Mouse (Mus musculus) heart, postnatal 0 days (tissue): ENCODE results near the gene Ptprm. TPM values are rescaled to one million over a fixed set of nuclear protein-coding genes. Genes with fewer than 3 reads are reported as not detected.

Source experiments
- ATAC-seq: fragments of 200-750 bp; cut with Nextera tagmentation; 2 replicates; pipeline ENCODE4 v1.8.0; 2017; ENCODE audit warnings: low read depth, moderate number of reproducible peaks, moderate library complexity; ENCODE audit not compliant: insufficient read depth
- DNase-seq: peaks from one replicate; pipeline ENCODE4 v3.0.0-alpha.2; 2016; ENCODE audit warnings: low spot score
- H3K27ac ChIP-seq: fragments of 300-500 bp; sonication (generic); 2 replicates; pipeline ENCODE4 v1.5.1; 2014; ENCODE audit warnings: low read depth, mild to moderate bottlenecking
- H3K27me3 ChIP-seq: fragments of 300-500 bp; sonication (generic); 2 replicates; pipeline ENCODE4 v1.6.1; 2014; ENCODE audit warnings: low read length, mixed read lengths; ENCODE audit not compliant: control insufficient read depth, insufficient read depth
- H3K36me3 ChIP-seq: fragments of 300-500 bp; sonication (generic); replicated peaks from 2 replicates; pipeline ENCODE4 v1.6.1; 2014; ENCODE audit warnings: low read length, mixed read lengths; ENCODE audit not compliant: control insufficient read depth, insufficient read depth
- H3K4me1 ChIP-seq: fragments of 300-500 bp; sonication (generic); 2 replicates; pipeline ENCODE4 v1.6.1; 2014; ENCODE audit warnings: antibody characterized with exemption; ENCODE audit not compliant: control insufficient read depth, insufficient read depth
- H3K4me2 ChIP-seq: fragments of 300-500 bp; sonication (generic); 2 replicates; pipeline ENCODE4 v1.6.1; 2014; ENCODE audit warnings: low read depth, mild to moderate bottlenecking, low read length, moderate library complexity
- H3K4me3 ChIP-seq: fragments of 300-500 bp; sonication (generic); 2 replicates; pipeline ENCODE4 v1.5.1; 2014; ENCODE audit warnings: low read depth, low read length
- H3K9ac ChIP-seq: fragments of 300-500 bp; sonication (generic); replicated peaks from 2 replicates; pipeline ENCODE4 v1.6.1; 2014; ENCODE audit warnings: low read depth, low read length, mixed read lengths
- H3K9me3 ChIP-seq: fragments of 300-500 bp; sonication (generic); replicated peaks from 2 replicates; pipeline ENCODE4 v1.6.1; 2016; ENCODE audit warnings: low read length; ENCODE audit not compliant: control insufficient read depth
- CTCF ChIP-seq: IDR thresholded peaks from 2 replicates; pipeline ENCODE4 v1.5.1; 2016; ENCODE audit warnings: antibody characterized with exemption, control low read depth, low read depth
- EP300 ChIP-seq: IDR thresholded peaks from 2 replicates; pipeline ENCODE4 v1.6.1; 2016; ENCODE audit warnings: antibody characterized with exemption, low read depth
- WGBS: fragments of 180-500 bp; shearing (Covaris S2); extraction: QIAGEN DNeasy Blood & Tissue Kit; methylation state at CpG from one replicate; pipeline ENCODE4 v1.1.7; 2014; 5-methylcytosine and 5-hydroxymethylcytosine counted together
- polyA plus RNA-seq: library from polyadenylated mRNA; unstranded; fragments of >200 nt; fragmentation: Nextera tagmentation; extraction: Ambion mirVana; gene quantifications from 2 replicates; pipeline ENCODE4 v1.2.1, GENCODE M21; 2015
- total RNA-seq: library from RNA; depleted of rRNA; stranded (reverse); fragments of >200 nt; gene quantifications from 2 replicates; pipeline ENCODE4 v1.2.3, GENCODE M21; 2014; ENCODE audit warnings: low replicate concordance

The Ptprm gene
- total and polyA plus RNA-seq, 2 experiments from 2014 or later = 11.9 to 48.0 TPM

GRCm38 (mm10) chr17:66912533-66912932 is 441.7 kb downstream of the Ptprm start:
- H3K27me3 ChIP-seq = no peaks in the 10 kb centered on the region
- no peak for ATAC-seq
- no peak overlapping the region for H3K9ac ChIP-seq
- H3K4me1 ChIP-seq = no peaks in the 10 kb centered on the region
- no peaks in the 10 kb centered on the region for H3K36me3 ChIP-seq
- H3K9me3 ChIP-seq = no peaks in the 10 kb centered on the region
- H3K4me3 ChIP-seq = no peak overlapping the region
- TF ChIP-seq EP300 (no peak), CTCF (no peak)
- 89% methylated on average over 6 of the region's 6 CpGs for WGBS
- no peak overlapping the region for H3K4me2 ChIP-seq
- H3K27ac ChIP-seq = no peak overlapping the region
- DNase-seq = no peak

GRCm38 (mm10) chr17:66912120-66912519 is 442.1 kb downstream of the Ptprm start:
- H3K9me3 ChIP-seq = no peaks in the 10 kb centered on the region
- H3K9ac ChIP-seq = no peak overlapping the region
- no peak overlapping the region for H3K4me2 ChIP-seq
- no peak for DNase-seq
- no peak overlapping the region for H3K27ac ChIP-seq
- no peaks in the 10 kb centered on the region for H3K27me3 ChIP-seq
- TF ChIP-seq EP300 (no peak), CTCF (no peak)
- no peaks in the 10 kb centered on the region for H3K36me3 ChIP-seq
- no peak overlapping the region for H3K4me3 ChIP-seq
- WGBS = 81% methylated on average over 11 of the region's 11 CpGs
- H3K4me1 ChIP-seq = no peaks in the 10 kb centered on the region
- no peak for ATAC-seq

DNA sequence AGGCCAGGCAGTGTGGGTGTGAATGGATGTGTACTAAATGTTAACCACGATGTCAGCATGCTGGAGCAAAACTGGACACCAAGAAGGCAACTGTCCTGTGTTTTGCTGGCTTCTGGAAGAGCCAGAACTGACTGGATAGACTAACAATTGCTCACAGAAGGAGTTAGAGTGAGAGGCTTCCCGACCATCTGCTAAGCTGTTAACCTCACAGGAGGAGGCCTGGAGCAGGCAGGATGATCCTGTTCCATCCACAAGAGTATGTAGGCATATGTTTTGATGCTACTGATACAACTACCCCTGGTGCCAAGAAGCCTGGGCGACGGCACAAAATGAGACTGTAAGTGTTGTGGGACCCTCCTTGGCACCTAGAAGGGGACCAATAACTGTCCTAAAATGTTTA is 444.4 kb downstream of the Ptprm start:
- Histone ChIP-seq H3K27me3 (no peaks in the 10 kb centered on the region), H3K4me1 (no peaks in the 10 kb centered on the region), H3K27ac (no peak overlapping the region), H3K9me3 (no peaks in the 10 kb centered on the region), H3K4me3 (no peak overlapping the region), H3K36me3 (no peaks in the 10 kb centered on the region), H3K4me2 (no peak overlapping the region), H3K9ac (no peak overlapping the region)
- DNase-seq = no peak
- 72% methylated on average over 4 of the region's 4 CpGs for WGBS
- TF ChIP-seq EP300 (no peak), CTCF (no peak)
- no peak for ATAC-seq

DNA sequence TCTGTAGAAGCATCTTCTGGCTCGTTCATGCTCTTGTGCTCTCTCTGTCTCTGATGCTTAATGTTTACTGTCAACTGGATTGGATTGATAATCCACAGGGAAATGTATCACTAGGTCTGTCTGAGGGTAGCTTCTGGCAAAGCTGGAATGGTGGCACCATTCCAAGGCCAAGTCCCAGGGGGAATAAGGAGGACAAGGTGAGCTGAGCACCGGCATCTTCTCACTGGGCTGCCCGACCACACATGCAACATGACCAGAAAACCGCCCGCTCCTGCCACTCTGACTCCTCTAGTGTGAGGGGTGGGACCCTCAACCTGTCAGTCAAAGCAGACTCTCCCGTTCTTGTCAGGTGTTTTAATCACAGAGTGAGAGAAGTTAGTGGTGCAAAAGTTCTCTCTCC is 445.3 kb downstream of the Ptprm start:
- Histone ChIP-seq H3K27me3 (no peaks in the 10 kb centered on the region), H3K4me3 (no peak overlapping the region), H3K9me3 (no peaks in the 10 kb centered on the region), H3K4me1 (no peaks in the 10 kb centered on the region), H3K4me2 (no peak overlapping the region), H3K27ac (no peak overlapping the region), H3K36me3 (no peaks in the 10 kb centered on the region), H3K9ac (no peak overlapping the region)
- DNase-seq (no peak), ATAC-seq (no peak)
- 76% methylated on average over 6 of the region's 6 CpGs for WGBS
- no peak for TF ChIP-seq CTCF

DNA sequence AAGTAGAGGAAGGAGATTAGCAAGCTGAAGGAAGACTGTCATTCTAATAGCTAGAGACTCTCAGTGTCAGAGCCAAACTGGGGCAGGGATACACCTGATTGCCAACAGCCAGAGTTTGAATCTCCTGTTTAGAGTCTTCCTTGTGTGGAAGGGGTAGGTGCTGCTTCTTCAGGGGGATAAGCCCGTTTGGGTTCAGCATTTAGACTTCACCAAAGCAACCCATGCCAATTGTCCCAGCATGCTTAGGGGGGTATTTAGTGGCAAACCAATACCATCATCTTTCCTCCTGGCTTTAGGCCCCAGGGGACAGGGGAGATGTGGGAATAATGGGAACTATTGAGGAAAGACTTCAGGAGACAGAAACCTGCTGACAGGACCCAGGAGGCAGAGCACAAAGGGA is 460.1 kb downstream of the Ptprm start:
- Histone ChIP-seq H3K27me3 (no peaks in the 10 kb centered on the region), H3K4me1 (no peaks in the 10 kb centered on the region), H3K9ac (no peak overlapping the region), H3K4me2 (no peak overlapping the region), H3K9me3 (no peaks in the 10 kb centered on the region), H3K36me3 (no peaks in the 10 kb centered on the region), H3K27ac (no peak overlapping the region), H3K4me3 (no peak overlapping the region)
- 71% methylated on average over 1 of the region's 1 CpGs for WGBS
- no peak for TF ChIP-seq EP300
- TF ChIP-seq CTCF = no peak
- no peak for ATAC-seq
- no peak for DNase-seq

- Histone ChIP-seq H3K9ac (no peak overlapping the region), H3K4me2 (no peak overlapping the region), H3K4me1 (no peaks in the 10 kb centered on the region), H3K36me3 (no peaks in the 10 kb centered on the region), H3K27me3 (no peaks in the 10 kb centered on the region), H3K9me3 (no peaks in the 10 kb centered on the region), H3K4me3 (no peak overlapping the region), H3K27ac (no peak overlapping the region)
- DNase-seq (no peak), ATAC-seq (no peak)
- WGBS = 92% methylated on average over 6 of the region's 6 CpGs
- TF ChIP-seq EP300 (no peak), CTCF (no peak)
Measured at GRCm38 (mm10) chr17:66891916-66892315, 462.3 kb downstream of the Ptprm start.
